Mouse (Mus musculus) gastrocnemius, adult 2 months (tissue): Measurements from ENCODE around the gene Gabra3. TPM values are rescaled to one million over a fixed set of nuclear protein-coding genes. Genes with fewer than 3 reads are reported as not detected.

Experiments used
- DNase-seq: peaks from one replicate; pipeline ENCODE4 v3.0.0; 2022
- H3K27ac ChIP-seq: fragments of 200-600 bp; 2 replicates; pipeline ENCODE4 v1.8.1; 2022; ENCODE audit warnings: mild to moderate bottlenecking
- H3K4me3 ChIP-seq: fragments of 200-600 bp; 2 replicates; pipeline ENCODE4 v1.8.1; 2022; ENCODE audit warnings: mild to moderate bottlenecking, moderate library complexity
- CTCF ChIP-seq: fragments of 200-600 bp; IDR thresholded peaks from 2 replicates; pipeline ENCODE4 v1.8.1; 2022; ENCODE audit warnings: antibody characterized with exemption, mild to moderate bottlenecking, moderate library complexity
- intact Hi-C: fragments of 180-260 bp; cut with DNase I; formaldehyde crosslinking; loops from one replicate; pipeline ENCODE4 v1.15.1; 2025
- long read RNA-seq, 2 experiments: library from polyadenylated mRNA; stranded (forward); transcript quantifications; one replicate each; pipeline ENCODE4 v2.0.0; 2021
- microRNA-seq: library from miRNA; unstranded; fragments of <30 nt; microRNA quantifications from one replicate; pipeline ENCODE4 v1.2.0, GENCODE M21; 2021
- total RNA-seq, 2 experiments: library from RNA; stranded (reverse); gene quantifications; 2 replicates each; pipeline ENCODE4 v1.2.3; 2021

Gene Gabra3
- under 1 TPM; 0.23 to 0.56 TPM for total RNA-seq
- long read RNA-seq, experiment 1: 0 reads
- long read RNA-seq, experiment 2: 0 reads

GRCm38 (mm10) chrX:72656230-72656898 is at the start of gene Gabra3:
Gene Gabra3, minus strand, starts transcription at chrX:72656848.
- intact Hi-C loops: no loop called here
- peak within 1 kb of the TSS; percentile 43 for H3K4me3 ChIP-seq
- no peak for TF ChIP-seq CTCF
- DNase-seq: no peak
- no peak within 1 kb of the TSS for H3K27ac ChIP-seq

- no peak overlapping the region for H3K27ac ChIP-seq
- TF ChIP-seq CTCF: no peak
- peak overlapping the region; percentile 43 for H3K4me3 ChIP-seq
- no peak for DNase-seq
- intact Hi-C loops: no loop called here
Measured at GRCm38 (mm10) chrX:72655789-72656188, 859 bp downstream of the Gabra3 start.

DNA sequence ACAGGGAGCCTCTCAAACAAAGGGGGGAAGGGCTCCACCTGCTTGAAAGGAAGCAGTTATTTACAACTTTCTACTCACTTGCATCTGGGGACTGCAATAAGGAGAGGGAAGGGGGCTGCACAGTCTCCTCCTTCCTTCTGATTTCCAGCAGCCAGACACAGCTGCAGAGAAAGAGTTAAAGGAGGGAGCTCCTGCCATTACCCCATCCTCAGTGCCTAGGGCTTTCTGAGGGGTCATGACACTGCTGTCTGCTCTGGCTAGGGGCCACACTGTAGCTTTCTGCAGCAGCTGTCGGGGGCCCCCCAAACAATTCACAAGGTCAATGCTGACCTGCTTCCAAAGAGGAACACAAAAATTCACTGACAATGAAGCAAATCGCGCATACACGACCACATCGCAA is 1.3 kb downstream of the Gabra3 start:
- intact Hi-C loops: no loop called here

GRCm38 (mm10) chrX:72650688-72651087 is 6.0 kb downstream of the Gabra3 start:
- H3K4me3 ChIP-seq: no peak overlapping the region
- DNase-seq: no peak
- intact Hi-C loops: no loop called here
- no peak overlapping the region for H3K27ac ChIP-seq
- no peak for TF ChIP-seq CTCF

More for the DNA sequence above, 1.3 kb downstream of the Gabra3 start:
- no peak for TF ChIP-seq CTCF
- Histone ChIP-seq H3K27ac (no peak overlapping the region), H3K4me3 (peak overlapping the region; percentile 43)
- DNase-seq: no peak

DNA sequence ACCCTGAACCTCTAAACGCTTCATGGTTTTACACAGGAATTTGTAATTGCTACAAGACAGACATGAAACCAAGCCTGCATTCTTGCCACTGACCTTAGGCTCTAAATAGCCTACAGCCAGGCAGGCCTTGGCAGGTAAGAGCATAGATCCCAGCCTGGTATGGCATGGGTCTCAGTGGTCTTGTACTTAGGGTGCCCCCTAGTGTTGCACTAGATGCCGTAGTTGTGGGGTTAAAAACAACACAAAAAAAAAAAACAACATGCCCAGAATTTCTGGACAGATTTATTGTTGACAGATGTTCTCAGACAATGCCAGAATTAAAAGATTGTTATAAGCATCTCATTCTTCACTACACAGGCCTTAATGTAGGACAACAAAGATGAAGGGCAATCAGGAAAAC is 12.0 kb downstream of the Gabra3 start:
- intact Hi-C loops: no loop called here
- Histone ChIP-seq H3K4me3 (no peak overlapping the region), H3K27ac (no peak overlapping the region)
- no peak for DNase-seq
- TF ChIP-seq CTCF: no peak

DNA sequence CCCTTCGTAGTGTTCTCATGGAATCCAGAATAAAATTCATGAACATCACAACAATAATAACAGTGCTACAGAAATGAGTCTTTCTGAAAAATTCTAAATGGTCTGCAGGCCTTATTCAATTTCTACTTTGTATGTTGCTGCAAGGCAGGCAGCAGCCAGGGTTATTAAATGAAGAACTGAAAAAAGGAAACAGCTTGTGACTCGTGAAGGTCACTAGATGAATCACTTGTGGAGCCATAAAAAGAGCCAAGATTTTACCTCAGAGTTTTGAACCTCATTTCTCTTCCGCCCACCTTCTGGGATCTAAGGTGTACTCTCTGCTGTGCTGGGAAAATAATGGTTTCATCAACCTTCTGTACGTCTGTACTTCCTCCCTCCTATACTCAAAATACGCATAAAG is 159.4 kb downstream of the Gabra3 start:
- no peak for DNase-seq
- intact Hi-C loops: no loop called here
- H3K27ac ChIP-seq: no peak overlapping the region
- no peak overlapping the region for H3K4me3 ChIP-seq
- no peak for TF ChIP-seq CTCF

DNA sequence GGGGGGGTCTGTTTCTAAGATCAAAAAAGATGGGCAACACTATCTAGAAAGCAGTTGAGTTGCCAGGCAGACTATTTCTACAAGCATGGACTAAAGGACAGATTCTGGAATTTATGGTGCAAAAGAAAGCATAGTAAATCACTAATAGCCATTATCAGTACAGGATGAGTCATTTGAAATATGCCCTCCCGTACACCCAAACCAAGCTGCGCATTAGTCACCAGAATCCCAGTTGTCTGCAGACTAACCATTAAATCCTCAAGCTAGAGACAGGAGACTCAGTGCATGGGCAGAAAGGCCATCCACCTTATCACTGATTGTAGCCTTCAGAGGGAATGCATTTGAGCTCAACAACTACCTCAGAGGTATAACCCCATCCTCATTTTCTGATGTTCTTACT is 166.8 kb downstream of the Gabra3 start:
- intact Hi-C loops: no loop called here

DNA sequence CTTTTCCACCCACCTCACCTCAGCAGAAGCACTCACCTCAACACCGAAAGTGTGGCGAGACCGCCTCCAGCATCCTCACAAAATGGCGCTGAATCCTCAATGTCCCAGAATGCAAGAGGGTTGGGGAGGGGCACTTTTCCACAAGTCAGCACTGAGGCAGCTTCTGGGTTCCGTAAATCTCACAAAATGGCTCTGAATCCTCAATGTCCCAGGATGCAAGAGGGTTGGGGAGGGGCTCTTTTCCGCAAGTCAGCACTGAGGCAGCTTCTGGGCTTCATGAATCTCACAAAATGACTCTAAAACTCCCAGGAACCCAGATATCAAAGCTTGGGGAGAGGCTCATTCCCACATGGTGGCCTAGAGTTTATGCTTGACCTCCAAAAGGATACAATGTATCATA is 269.9 kb downstream of the Gabra3 start, which contains the start of gene Magea10:
Gene Magea10 (minus strand): TSS at position 101 of the 400 bp plus-strand sequence.
- intact Hi-C loops: no loop called here
- DNase-seq: no peak
- Histone ChIP-seq H3K27ac (no peak within 1 kb of the TSS), H3K4me3 (no peak within 1 kb of the TSS)
- no peak for TF ChIP-seq CTCF

More for the DNA sequence above, 166.8 kb downstream of the Gabra3 start:
- no peak overlapping the region for H3K4me3 ChIP-seq
- no peak for TF ChIP-seq CTCF
- no peak for DNase-seq
- H3K27ac ChIP-seq: no peak overlapping the region

Small RNA genes lying within 50 kb of the gene (microRNA-seq; reads per million reads assigned to microRNA genes)
- gene Mir105 (not detected), gene Mir767 (not detected)

Other genes starting within 250 kb of the Gabra3 start
- not detected for gene Gabrq, start 168.3 kb upstream of the Gabra3 start, total RNA-seq